16 mouse cellular contexts compared by ENCODE assay signal in genomic region chr1:44186396-44186795, GRCm38 (mm10). TPM values are rescaled to one million over a fixed set of nuclear protein-coding genes. Genes with fewer than 3 reads are reported as not detected.
"Had no signal": no experiment of that assay in that cellular context is flagged by ENCODE, and none has a peak within 500 bp of the region (broad histone marks: within the 10 kb centered on the region; RNA-seq: fewer than 3 reads in every experiment).

No protein-coding gene starts in this region.

- H3K27me3 ChIP-seq: limb, embryonic 12.5 days; liver, embryonic 13.5 days; lung, embryonic 15.5 days; neural tube, embryonic 13.5 days had no signal

- H3K9me3 ChIP-seq: limb, embryonic 12.5 days; liver, embryonic 13.5 days; lung, embryonic 15.5 days; neural tube, embryonic 13.5 days had no signal

- H3K27ac ChIP-seq: limb, embryonic 12.5 days; liver, embryonic 13.5 days; lung, embryonic 15.5 days; neural tube, embryonic 13.5 days had no signal

- H3K4me1 ChIP-seq: limb, embryonic 12.5 days; liver, embryonic 13.5 days; lung, embryonic 15.5 days; neural tube, embryonic 13.5 days had no signal

- H3K4me2 ChIP-seq: limb, embryonic 12.5 days; liver, embryonic 13.5 days; lung, embryonic 15.5 days; neural tube, embryonic 13.5 days had no signal

- DNase-seq: kidney, adult 8-10 months; kidney, postnatal 25 days; liver; liver, embryonic 13.5 days; liver, postnatal 0 days; midbrain, embryonic 14.5 days; thymus, adult 18-20 months; thymus, postnatal 14 days had no signal

- H3K4me3 ChIP-seq: limb, embryonic 12.5 days; liver, embryonic 13.5 days; lung, embryonic 15.5 days; neural tube, embryonic 13.5 days had no signal

- H3K9ac ChIP-seq: limb, embryonic 12.5 days; liver, embryonic 13.5 days; liver, postnatal 0 days; lung, embryonic 15.5 days; neural tube, embryonic 13.5 days had no signal

- ATAC-seq: liver, postnatal 0 days had no signal

RNA-seq across cellular contexts. Expression of gene Mettl21e, which starts 32.4 kb away (rescaled TPM):
- total RNA-seq: layer of hippocampus, postnatal 25 days; left cerebral cortex, postnatal 36 days; megakaryocyte progenitor cell, adult 5-6 weeks; monocyte, adult 5-6 weeks had no signal
- polyA plus RNA-seq: limb, embryonic 12.5 days; liver, embryonic 13.5 days; liver, postnatal 0 days; midbrain, embryonic 14.5 days; neural tube, embryonic 13.5 days; stomach, embryonic 14.5 days had no signal
